Mouse (Mus musculus) c-Kit-positive CD71-negative TER-119-negative erythroid progenitor cells, embryonic 14.5 days (primary cell): ENCODE results near the gene Gxylt2.

Experiments
- DNase-seq: peaks from one replicate; pipeline ENCODE4 v3.0.0-alpha.2; 2013; ENCODE audit warnings: low read depth

Gxylt2 gene

GRCm38 (mm10) chr6:100704574-100705365, at the start of gene Gxylt2:
Gene Gxylt2 (plus strand): TSS chr6:100704734.
- no peak for DNase-seq

GRCm38 (mm10) chr6:100660395-100660794, 44.1 kb upstream of the Gxylt2 start:
- no peak for DNase-seq

DNA sequence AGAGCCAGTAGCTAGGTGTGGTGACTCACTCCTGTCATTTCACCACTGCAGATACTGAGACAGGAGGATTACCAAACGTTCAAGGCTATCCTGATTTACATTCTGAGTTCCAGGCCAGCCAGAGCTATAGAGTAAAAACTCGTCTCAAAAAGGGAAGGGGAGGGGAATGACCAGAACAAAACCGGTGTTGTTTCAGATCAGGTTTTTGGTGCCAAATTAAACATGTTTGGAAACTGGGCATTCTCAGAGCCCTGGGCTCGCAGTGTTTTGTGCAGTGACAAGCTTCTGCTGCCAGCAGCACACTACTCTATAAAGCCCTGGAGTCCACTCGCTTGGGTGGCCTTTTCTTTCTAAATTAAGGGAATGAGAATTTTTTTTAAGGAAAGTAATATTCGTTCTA, 42.3 kb upstream of the Gxylt2 start:
- no peak for DNase-seq

GRCm38 (mm10) chr6:100667644-100668043, 36.9 kb upstream of the Gxylt2 start:
- DNase-seq: no peak

DNA sequence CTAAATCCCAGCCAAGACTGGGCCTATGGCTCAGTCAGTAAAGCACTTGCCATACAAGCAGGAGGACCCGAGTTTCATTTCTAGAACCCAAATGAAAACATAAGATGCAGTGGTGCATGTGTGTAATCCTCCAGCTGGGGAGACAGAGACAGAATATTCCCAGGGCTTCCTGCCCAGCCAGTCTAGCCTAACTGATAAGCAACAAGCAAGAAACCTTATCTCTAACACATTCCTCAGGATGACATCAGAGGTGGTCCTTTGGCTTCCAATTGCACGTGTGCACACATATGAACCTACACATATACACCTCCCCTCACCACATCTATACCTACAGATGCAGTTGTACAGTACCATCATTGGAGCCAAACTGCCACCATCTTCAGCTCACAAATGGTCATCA, 35.7 kb upstream of the Gxylt2 start:
- no peak for DNase-seq

DNA sequence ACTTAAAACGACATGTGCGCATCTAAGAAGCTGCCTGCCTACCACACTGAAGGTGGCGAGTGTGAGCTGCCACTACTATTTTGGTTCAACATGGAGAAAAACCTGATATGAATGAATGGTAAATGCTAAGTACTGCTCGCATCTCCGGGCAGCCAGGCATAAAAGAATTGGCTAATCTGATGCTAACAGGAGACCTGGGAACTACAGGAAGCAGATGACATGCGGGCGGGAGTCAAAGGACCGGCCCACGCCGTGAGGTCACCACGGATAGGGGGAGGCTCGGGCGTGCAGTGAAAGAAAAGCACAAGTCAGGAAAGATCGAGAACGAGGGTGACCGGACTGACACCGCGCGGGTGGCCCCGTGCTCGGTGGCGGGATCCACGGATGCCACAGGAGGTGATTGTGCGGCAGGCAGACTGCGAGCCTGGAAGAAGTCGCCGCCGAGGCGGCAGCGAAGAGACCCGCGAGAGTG, 34.1 kb upstream of the Gxylt2 start:
- DNase-seq: peak; percentile 54

DNA sequence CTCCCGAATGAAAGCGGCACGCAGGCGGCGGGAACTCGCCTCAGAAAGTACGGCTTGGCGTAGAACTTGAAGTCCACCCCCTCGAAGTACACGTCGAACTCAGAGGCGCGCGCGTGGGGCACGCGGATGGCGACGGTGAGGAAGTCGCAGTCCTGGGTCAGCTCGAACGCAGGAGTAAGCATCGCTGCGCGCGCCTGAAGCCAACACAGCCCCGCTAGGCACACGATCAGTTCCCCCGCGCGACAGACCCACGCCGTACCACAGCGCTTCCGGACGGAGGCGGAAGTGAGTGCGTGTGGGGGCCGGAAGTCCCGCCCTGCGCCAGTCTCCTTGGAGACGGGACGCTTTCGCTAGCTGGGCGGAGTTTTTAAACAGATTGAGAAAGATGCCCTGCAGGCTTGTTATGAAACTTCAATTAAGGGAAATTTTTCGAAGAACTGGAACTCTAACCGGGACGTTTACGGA, 33.6 kb upstream of the Gxylt2 start, which contains the start of gene Shq1:
Shq1 (minus strand) TSS at position 278 of the 465 bp plus-strand sequence.
- peak; percentile 79 for DNase-seq

GRCm38 (mm10) chr6:100671401-100671800, 33.1 kb upstream of the Gxylt2 start:
- no peak for DNase-seq

- peak; percentile 33 for DNase-seq
Measured at GRCm38 (mm10) chr6:100674974-100675373, 29.6 kb upstream of the Gxylt2 start.

GRCm38 (mm10) chr6:100676461-100676860, 28.1 kb upstream of the Gxylt2 start:
- no peak for DNase-seq

DNA sequence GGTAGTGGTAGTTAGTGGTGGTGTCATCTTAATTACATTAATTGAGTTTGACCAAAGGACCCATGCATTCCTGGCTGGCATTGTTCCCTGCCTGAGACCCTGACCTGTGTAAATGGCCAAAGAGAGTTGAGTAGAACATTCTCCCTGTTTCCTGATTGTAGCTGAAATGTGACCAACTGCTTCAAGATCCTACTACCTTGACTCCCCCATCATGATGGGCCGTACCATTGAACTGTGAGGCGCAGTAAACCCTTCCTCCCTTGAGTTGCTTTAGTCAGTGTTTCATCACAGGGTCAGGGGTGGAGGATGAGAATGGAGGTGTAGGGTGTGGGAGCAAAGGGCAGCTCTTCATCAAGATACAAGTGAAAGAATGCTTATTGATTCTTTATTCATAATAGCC, 25.9 kb upstream of the Gxylt2 start:
- no peak for DNase-seq

- DNase-seq: no peak
Measured at GRCm38 (mm10) chr6:100686341-100686740, 18.2 kb upstream of the Gxylt2 start.

DNA sequence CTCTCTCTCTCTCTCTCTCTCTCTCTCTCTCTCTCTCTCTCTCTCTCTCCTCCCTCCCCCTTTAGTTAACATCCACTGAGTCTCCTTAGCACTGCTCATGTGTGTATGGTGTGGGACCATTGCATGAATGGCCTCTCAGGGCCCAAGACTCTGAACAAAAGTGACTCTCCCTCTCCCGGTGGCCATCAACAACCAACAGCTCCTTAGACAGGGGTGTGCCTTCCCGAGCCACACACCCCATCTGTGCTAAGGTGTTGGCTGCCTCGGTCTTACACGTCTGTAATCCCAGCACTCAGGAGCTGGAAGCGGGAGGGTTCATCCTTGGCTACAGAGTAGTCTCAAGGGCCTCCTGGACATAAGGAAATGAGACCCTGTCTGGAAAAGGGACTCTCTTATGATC, 4.5 kb upstream of the Gxylt2 start:
- no peak for DNase-seq

DNA sequence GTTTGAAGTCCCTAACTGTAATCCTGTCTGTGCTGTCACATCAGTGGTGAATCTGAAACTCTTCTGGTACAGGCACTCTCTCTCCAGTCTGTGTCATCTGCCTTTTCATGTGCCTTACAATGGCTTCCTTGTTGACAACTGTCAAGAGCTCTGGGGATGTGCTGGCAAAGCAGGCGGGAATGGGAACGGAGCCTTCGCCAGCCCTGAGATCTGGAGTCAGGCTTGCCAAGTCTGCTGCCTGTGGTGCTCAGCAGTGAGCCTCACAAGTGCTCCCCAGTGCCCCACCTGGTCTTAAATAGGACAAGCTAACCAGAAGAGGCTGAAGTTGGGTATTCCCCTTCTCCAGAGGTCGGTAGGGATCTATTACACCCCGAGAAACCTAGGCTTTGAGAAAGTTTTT, 3.8 kb upstream of the Gxylt2 start:
- no peak for DNase-seq

DNA sequence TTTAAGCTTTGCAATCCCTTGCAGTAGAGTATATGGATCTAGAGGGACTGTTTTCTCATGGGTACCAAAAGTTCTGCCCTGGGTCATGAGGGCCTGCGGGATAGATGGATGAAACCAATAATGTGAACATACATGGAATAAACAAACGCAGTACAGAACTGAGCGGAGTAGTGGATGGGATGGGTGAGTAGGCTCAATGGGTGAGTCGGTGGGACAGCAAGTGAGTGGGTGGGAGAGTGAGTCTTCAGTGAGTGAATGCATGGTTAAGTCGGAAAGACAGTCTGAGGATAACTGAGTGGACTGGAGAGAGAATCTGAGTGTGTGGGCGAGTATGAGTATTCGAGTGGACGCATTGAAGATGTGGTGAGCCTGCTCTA, 349 bp upstream of the Gxylt2 start:
- DNase-seq: no peak

- no peak for DNase-seq
Measured at GRCm38 (mm10) chr6:100705366-100705811, 855 bp downstream of the Gxylt2 start.

- no peak for DNase-seq
Measured at GRCm38 (mm10) chr6:100706861-100707260, 2.3 kb downstream of the Gxylt2 start.

- DNase-seq: no peak
Measured at GRCm38 (mm10) chr6:100707557-100707956, 3.0 kb downstream of the Gxylt2 start.

DNA sequence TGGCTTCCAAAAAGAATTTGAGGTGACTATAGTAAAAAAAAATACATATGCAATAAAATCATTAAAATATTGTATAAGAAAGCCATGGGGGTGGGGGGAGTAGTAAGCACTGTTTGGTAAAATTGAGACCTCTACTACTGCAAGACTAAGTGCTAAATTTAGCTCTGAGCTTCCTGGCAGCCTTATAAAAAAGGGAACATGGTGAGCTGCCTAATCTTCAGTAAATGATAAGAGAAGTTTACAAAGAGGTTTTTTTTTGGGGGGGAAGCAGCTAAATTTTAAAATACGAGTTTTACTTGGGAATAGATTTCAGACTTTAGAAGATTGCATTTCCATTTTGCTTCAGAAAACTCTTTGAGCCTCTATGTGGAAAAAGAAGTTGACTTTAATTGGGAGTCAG, 3.7 kb downstream of the Gxylt2 start:
- no peak for DNase-seq

DNA sequence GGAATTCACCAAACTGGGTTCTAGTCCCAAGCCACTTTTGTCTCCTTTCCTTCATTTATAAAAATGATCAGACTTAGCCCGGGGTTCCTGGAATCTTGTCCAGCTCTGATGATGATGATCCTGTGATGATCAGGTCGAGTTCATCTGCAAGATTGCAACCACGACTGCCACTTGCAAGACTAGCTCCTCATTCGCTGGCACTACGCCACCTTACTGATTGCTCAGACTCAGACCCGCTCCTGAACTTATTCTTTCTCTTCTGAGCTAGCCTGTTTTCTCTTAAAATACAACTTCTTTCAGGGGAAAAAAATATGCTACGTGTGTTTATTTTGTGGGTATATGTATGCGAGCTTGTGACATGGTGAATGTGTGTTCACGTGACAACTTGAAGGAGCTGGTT, 4.5 kb downstream of the Gxylt2 start:
- DNase-seq: no peak

DNA sequence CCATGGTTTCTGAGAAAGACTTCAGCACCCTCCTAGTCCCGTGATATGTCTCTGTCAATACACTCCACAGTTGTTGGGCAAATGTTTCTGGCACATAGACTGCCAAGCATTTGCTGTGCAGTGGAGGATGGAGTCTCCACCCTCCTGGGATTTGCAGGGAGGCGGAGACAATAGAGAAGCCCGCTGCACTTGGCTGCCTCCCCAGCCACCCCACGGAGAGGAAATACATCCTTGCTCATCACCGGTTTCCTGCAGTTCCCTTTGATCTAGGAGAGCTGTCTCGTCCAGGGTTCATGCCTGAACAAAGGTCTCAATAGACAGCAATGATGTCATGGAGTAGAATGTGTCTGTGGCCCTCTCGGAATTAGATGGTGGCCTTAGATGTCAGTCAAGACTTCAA, 4.9 kb downstream of the Gxylt2 start:
- no peak for DNase-seq

DNA sequence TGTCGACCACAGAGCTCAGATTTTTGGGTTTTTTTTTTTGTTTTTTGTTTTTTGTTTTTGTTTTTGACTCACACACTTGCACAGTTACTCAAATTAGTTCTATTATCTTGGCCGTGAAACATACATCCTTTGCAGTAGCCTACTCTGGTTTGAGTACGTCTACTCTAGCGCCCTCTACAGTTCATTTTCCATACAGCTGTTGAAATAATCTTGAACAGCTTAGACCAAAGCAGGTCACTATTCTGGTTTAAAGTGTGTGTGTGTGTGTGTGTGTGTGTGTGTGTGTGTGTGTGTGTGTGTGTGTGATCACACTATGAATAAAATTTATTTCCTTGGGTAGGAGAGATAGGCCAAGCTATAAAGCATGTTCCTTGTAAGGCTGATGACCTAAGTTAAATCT, 5.6 kb downstream of the Gxylt2 start:
- peak; percentile 20 for DNase-seq

DNA sequence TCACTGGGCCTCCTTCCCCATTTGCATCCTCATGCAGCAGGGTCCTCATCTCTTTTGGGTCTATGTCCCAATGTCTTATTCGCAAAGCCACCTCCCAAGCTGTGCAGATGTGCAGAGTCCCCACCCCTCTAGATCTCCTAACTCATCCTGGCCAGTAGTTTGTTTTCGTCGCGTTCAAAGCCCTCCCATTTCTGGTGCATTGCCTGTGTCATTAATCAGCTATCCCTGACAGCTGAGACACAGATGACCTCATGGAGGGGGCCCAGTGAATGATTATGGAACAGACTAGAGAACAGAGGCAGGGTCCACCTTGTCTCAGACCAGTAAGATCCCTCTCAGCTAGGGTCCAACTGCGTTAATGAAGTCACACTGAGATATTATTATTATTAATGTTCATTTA, 6.3 kb downstream of the Gxylt2 start:
- DNase-seq: no peak

GRCm38 (mm10) chr6:100715296-100715828, 10.8 kb downstream of the Gxylt2 start:
- no peak for DNase-seq
